Mouse (Mus musculus) testis, postnatal 14 days (tissue): Measurements from ENCODE around the gene Ssxb5.
"Not testable (repeated sequence)": the region's sequence is repeated elsewhere in the genome, so short reads cannot be mapped to it uniquely, and the experiment has no call there.

ENCODE experiments used
- DNase-seq: peaks from one replicate; pipeline ENCODE4 v3.0.0; 2021; ENCODE audit warnings: low spot score

Gene Ssxb5

GRCm38 (mm10) chrX:8803391-8803790 is at the start of gene Ssxb5:
Gene Ssxb5, plus strand, starts transcription at chrX:8803691.
- not testable (repeated sequence) for DNase-seq

- peak; percentile 8 for DNase-seq
These were observed 28.6 kb downstream of the Ssxb5 start for GRCm38 (mm10) chrX:8832043-8832442.

- DNase-seq, result no peak
These were observed 40.2 kb downstream of the Ssxb5 start, which contains the start of gene Gm6592 for GRCm38 (mm10) chrX:8843694-8844093. Gene Gm6592, plus strand, starts transcription at chrX:8843994.

- no peak for DNase-seq
These were observed 49.0 kb downstream of the Ssxb5 start for GRCm38 (mm10) chrX:8852486-8852885.
